Mouse (Mus musculus): ENCODE data around the gene Galnt12.

Gene Galnt12

DNA sequence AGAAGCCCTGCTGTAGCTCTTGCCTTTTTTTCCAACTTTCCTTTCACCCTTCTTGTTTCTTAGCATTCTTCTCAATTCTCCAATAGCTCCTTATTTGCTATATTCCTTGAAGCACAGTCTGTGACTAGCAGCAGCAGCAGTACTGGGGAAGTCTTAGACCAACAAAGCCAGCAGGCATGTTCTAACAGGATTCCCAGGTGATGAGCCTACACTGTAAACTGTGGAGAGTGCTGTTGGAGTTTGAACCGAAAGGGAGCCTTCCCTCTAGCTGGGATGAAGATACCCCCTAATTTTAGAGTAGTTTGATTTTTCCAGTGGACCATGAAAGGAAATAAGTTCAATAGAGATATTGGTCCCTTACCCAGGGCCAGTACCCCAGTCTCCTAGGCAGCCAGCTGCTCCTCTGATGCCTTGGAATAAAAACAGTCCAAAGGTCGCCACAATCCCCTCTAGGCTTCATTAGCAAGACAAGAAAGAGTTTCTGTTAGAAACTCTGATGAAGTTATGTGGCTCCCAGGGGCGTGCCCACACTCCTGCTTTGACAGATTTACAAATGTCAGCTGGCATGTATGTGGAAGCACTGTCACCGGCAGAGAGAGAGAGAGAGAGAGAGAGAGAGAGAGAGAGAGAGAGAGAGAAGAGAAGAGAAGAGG lies 69.5 kb downstream of the Galnt12 start:
- no peak for DNase-seq

DNA sequence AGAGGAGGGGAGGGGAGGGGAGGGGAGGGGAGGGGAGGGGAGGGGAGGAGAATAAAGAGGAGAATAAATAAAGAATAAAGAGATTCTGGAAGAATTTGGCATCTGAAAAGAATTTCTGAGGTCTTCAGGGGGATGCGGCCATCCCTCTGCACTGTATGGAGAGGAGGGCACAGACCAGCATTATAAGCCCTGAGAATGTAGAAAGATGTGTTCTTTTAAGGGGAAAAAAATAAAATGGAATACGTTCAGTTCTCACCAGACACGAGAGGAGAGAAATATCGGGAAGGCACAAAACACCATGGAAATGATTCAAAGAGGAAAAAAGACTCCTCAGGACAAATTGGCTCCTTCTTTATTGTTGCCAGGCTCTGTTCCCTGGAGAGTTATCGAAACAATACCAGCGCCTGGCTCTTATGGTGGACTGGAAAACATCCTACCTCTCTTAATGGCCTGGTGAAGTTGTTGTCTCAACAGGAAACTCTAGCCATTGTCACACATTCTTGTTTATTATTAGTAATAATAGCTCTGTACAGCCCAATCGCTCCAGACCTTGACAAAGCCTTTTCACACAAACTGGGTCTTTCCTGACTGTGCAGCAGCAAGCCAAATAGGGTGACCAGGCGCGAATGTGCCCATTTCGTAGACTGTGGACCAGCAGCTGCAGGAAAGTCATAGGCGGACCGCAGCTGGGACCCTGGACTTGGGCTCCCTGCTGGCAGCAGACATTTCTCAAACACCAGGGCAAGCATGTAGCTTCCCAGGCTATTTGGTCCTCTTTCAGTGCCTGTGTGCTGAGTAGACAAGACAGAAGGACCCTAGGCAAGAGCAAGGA lies 70.3 kb downstream of the Galnt12 start:
- DNase-seq: no peak

DNA sequence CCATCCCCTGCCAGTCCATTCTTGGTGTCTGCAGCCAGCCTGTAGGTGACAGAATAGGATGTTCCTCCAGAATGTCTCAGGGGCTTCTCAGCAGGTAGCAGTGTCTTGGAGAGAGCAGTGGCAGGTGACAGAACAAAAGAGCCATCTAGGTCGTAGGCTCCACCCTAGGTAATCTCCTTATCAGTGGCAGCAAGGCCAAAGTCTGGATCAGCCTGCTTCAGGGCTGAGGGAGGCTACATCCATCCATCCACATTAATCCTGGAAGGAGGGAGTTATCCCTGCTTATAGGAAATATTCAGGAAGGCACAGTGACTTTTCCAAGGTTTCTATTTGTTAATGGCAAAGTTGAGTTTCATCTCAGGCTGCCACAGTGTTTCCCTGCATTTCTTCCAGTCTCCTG lies 80.6 kb downstream of the Galnt12 start:
- no peak for DNase-seq

Measured in kidney, postnatal 14 days (tissue).